ENCODE assay signal across 8 mouse cellular contexts in the genomic region with DNA sequence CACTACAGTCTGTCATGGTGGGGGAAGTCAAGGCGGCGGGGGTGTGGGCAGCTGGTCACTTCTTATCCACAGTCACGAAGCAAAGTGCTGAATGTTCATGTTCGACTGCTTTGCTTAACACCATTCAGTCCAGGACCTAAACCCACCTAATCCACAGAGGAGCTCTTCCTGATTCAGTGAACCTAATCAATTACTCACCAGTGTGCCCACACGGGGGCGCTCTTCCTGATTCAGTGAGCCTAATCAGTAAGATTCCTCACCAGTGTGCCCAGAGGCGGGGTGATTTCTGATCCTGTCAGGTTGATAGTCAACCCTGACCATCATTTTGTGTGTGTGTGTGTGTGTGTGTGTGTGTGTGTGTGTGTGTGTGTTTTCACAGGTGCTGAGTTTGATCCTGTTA. TPM values are rescaled to one million over a fixed set of nuclear protein-coding genes. Genes with fewer than 3 reads are reported as not detected.
A peak's percentile ranks its signal among the peaks of the same experiment; 100 is the strongest.
DNase-seq lines count a peak whose midpoint lies in the region; ATAC-seq lines count a peak whose summit lies in the region.

No protein-coding gene starts in this region.

- H3K27ac ChIP-seq in forebrain, embryonic 11.5 days (ENCODE audit: low read depth, low read length): no peak overlapping the region
- no peak overlapping the region for H3K27ac ChIP-seq in forebrain, embryonic 15.5 days (replicated peaks)
- no peak overlapping the region for H3K27ac ChIP-seq in neural tube, embryonic 15.5 days (replicated peaks)

- no peak overlapping the region for H3K9ac ChIP-seq in forebrain, embryonic 11.5 days (ENCODE audit: low read length)
- no peak overlapping the region for H3K9ac ChIP-seq in forebrain, embryonic 15.5 days (replicated peaks)
- no peak overlapping the region for H3K9ac ChIP-seq in neural tube, embryonic 15.5 days (replicated peaks)

- intact Hi-C loops in gastrocnemius, postnatal 14 days (cut with DNase I; ENCODE audit: low total_unique reads): no loop called here

- no peaks in the 10 kb centered on the region for H3K27me3 ChIP-seq in forebrain, embryonic 11.5 days (ENCODE audit: control insufficient read depth, insufficient read depth, low read length)
- no peaks in the 10 kb centered on the region for H3K27me3 ChIP-seq in forebrain, embryonic 15.5 days
- no peaks in the 10 kb centered on the region for H3K27me3 ChIP-seq in neural tube, embryonic 15.5 days (replicated peaks)

- peak; percentile 63 for DNase-seq in forebrain, embryonic 11.5 days (ENCODE audit: low spot score)
- peak; percentile 29 for DNase-seq in neural tube, embryonic 10.5 days (ENCODE audit: extremely low spot score, low spot score)
- peak; percentile 70 for DNase-seq in c-Kit-positive CD71-positive TER-119-positive erythroid progenitor cells, embryonic 14.5 days (ENCODE audit: low spot score)
- DNase-seq in lung, postnatal 14 days: peak; percentile 32
- no peak for DNase-seq in gastrocnemius, postnatal 14 days
- DNase-seq in cerebellum, adult 9-10 months: no peak

- ATAC-seq in forebrain, embryonic 11.5 days (replicated peaks; ENCODE audit: low FRiP score): no peak
- ATAC-seq in forebrain, embryonic 15.5 days (replicated peaks): no peak
- no peak for ATAC-seq in neural tube, embryonic 15.5 days (ENCODE audit: low FRiP score)

- no peaks in the 10 kb centered on the region for H3K36me3 ChIP-seq in forebrain, embryonic 11.5 days (ENCODE audit: control insufficient read depth, insufficient read depth, low read length)
- H3K36me3 ChIP-seq in forebrain, embryonic 15.5 days: no peaks in the 10 kb centered on the region
- H3K36me3 ChIP-seq in neural tube, embryonic 15.5 days: no peaks in the 10 kb centered on the region

- H3K4me2 ChIP-seq in forebrain, embryonic 11.5 days (ENCODE audit: low read depth, low read length, severe bottlenecking): no peak overlapping the region
- H3K4me2 ChIP-seq in forebrain, embryonic 15.5 days (replicated peaks): no peak overlapping the region
- H3K4me2 ChIP-seq in neural tube, embryonic 15.5 days: no peak overlapping the region

- no peak overlapping the region for H3K4me3 ChIP-seq in forebrain, embryonic 11.5 days (ENCODE audit: low read depth, low read length)
- H3K4me3 ChIP-seq in forebrain, embryonic 15.5 days: no peak overlapping the region
- no peak overlapping the region for H3K4me3 ChIP-seq in neural tube, embryonic 15.5 days (replicated peaks)

- 42% methylated on average over 7 of the region's 7 CpGs for WGBS in forebrain, embryonic 11.5 days
- 41% methylated on average over 7 of the region's 7 CpGs for WGBS in forebrain, embryonic 15.5 days
- WGBS in neural tube, embryonic 15.5 days: 42% methylated on average over 7 of the region's 7 CpGs

- no peaks in the 10 kb centered on the region for H3K4me1 ChIP-seq in forebrain, embryonic 11.5 days (replicated peaks; ENCODE audit: control insufficient read depth, insufficient read depth, low read length)
- no peaks in the 10 kb centered on the region for H3K4me1 ChIP-seq in forebrain, embryonic 15.5 days
- H3K4me1 ChIP-seq in neural tube, embryonic 15.5 days: no peaks in the 10 kb centered on the region

- no peaks in the 10 kb centered on the region for H3K9me3 ChIP-seq in forebrain, embryonic 11.5 days (ENCODE audit: control insufficient read depth, low read length)
- H3K9me3 ChIP-seq in forebrain, embryonic 15.5 days: no peaks in the 10 kb centered on the region
- H3K9me3 ChIP-seq in neural tube, embryonic 15.5 days (replicated peaks): no peaks in the 10 kb centered on the region

RNA-seq across cellular contexts. Expression of gene Itgb2, which starts 13.2 kb away (rescaled TPM):
- polyA plus RNA-seq in forebrain, embryonic 11.5 days (2014; fragmentation: Nextera tagmentation; extraction: Ambion mirVana): 1.2 and 1.3 TPM in 2 replicates
- polyA plus RNA-seq in forebrain, embryonic 15.5 days (2015; fragmentation: Nextera tagmentation; extraction: Ambion mirVana): 0.65 and 0.87 TPM in 2 replicates
- 1.0 and 4.8 TPM in 2 replicates for polyA plus RNA-seq in neural tube, embryonic 15.5 days (2015; fragmentation: Nextera tagmentation; extraction: Ambion mirVana)
- total RNA-seq in gastrocnemius, postnatal 14 days (2021): 1 to 10 TPM; 1.8 to 2.1 TPM

RNA-seq across cellular contexts. Expression of gene Fam207a, which starts 27.6 kb away (rescaled TPM):
- 40.6 and 41.9 TPM in 2 replicates for polyA plus RNA-seq in forebrain, embryonic 11.5 days (2014; fragmentation: Nextera tagmentation; extraction: Ambion mirVana)
- polyA plus RNA-seq in forebrain, embryonic 15.5 days (2015; fragmentation: Nextera tagmentation; extraction: Ambion mirVana): 43.0 and 44.2 TPM in 2 replicates
- 42.4 and 42.6 TPM in 2 replicates for polyA plus RNA-seq in neural tube, embryonic 15.5 days (2015; fragmentation: Nextera tagmentation; extraction: Ambion mirVana)
- total RNA-seq in gastrocnemius, postnatal 14 days (2021): 10 to 100 TPM in 1 of 2 experiments, 1 to 10 TPM in 1; 7.9 to 10.0 TPM

RNA-seq across cellular contexts. Expression of gene Pttg1ip, which starts 38.3 kb away (rescaled TPM):
- 69.0 and 73.8 TPM in 2 replicates for polyA plus RNA-seq in forebrain, embryonic 11.5 days (2014; fragmentation: Nextera tagmentation; extraction: Ambion mirVana)
- polyA plus RNA-seq in forebrain, embryonic 15.5 days (2015; fragmentation: Nextera tagmentation; extraction: Ambion mirVana): 67.5 and 71.0 TPM in 2 replicates
- 73.9 and 91.7 TPM in 2 replicates for polyA plus RNA-seq in neural tube, embryonic 15.5 days (2015; fragmentation: Nextera tagmentation; extraction: Ambion mirVana)
- total RNA-seq in gastrocnemius, postnatal 14 days (2021): 10 to 100 TPM; 47.4 to 51.8 TPM

Comparison
In these comparisons a context has a peak if more than half of its experiments do, and no peak if none do; other contexts are left out.
1. DNase-seq: peak in forebrain, embryonic 11.5 days (single experiment), neural tube, embryonic 10.5 days (single experiment), c-Kit-positive CD71-positive TER-119-positive erythroid progenitor cells, embryonic 14.5 days (single experiment) and lung, postnatal 14 days (single experiment); none in gastrocnemius, postnatal 14 days (single experiment) and cerebellum, adult 9-10 months (single experiment).